Mouse (Mus musculus) embryonic facial prominence, embryonic 15.5 days (tissue): Measurements from ENCODE around the gene Rnase10. TPM values are rescaled to one million over a fixed set of nuclear protein-coding genes. Genes with fewer than 3 reads are reported as not detected.
A peak's percentile ranks its signal among the peaks of the same experiment; 100 is the strongest.
"Not testable (repeated sequence)": the region's sequence is repeated elsewhere in the genome, so short reads cannot be mapped to it uniquely, and the experiment has no call there.

Experiments
- ATAC-seq: fragments of 200-750 bp; cut with Nextera tagmentation; 2 replicates; pipeline ENCODE4 v1.8.0; 2017; ENCODE audit warnings: low read depth, moderate TSS enrichment; ENCODE audit not compliant: insufficient number of reproducible peaks, low FRiP score, low TSS enrichment
- H3K27ac ChIP-seq: fragments of 300-500 bp; sonication (generic); replicated peaks from 2 replicates; pipeline ENCODE4 v1.5.1; 2015; ENCODE audit warnings: mild to moderate bottlenecking, inconsistent platforms
- H3K27me3 ChIP-seq: fragments of 300-500 bp; sonication (generic); 2 replicates; pipeline ENCODE4 v1.6.1; 2015; ENCODE audit warnings: inconsistent platforms
- H3K36me3 ChIP-seq: fragments of 300-500 bp; sonication (generic); 2 replicates; pipeline ENCODE4 v1.6.1; 2015; ENCODE audit warnings: mild to moderate bottlenecking, inconsistent platforms
- H3K4me1 ChIP-seq: fragments of 300-500 bp; sonication (generic); 2 replicates; pipeline ENCODE4 v1.6.1; 2015; ENCODE audit warnings: inconsistent platforms
- H3K4me2 ChIP-seq: fragments of 300-500 bp; sonication (generic); replicated peaks from 2 replicates; pipeline ENCODE4 v1.6.1; 2015; ENCODE audit warnings: mild to moderate bottlenecking, inconsistent platforms
- H3K4me3 ChIP-seq: fragments of 300-500 bp; sonication (generic); replicated peaks from 2 replicates; pipeline ENCODE4 v1.5.1; 2015; ENCODE audit warnings: mild to moderate bottlenecking, inconsistent platforms
- H3K9ac ChIP-seq: fragments of 300-500 bp; sonication (generic); 2 replicates; pipeline ENCODE4 v1.6.1; 2015; ENCODE audit warnings: inconsistent platforms
- H3K9me3 ChIP-seq: fragments of 300-500 bp; sonication (generic); replicated peaks from 2 replicates; pipeline ENCODE4 v1.6.1; 2016; ENCODE audit warnings: inconsistent platforms
- WGBS: fragments of 180-500 bp; shearing (Covaris S2); methylation state at CpG from one replicate; pipeline ENCODE4 v1.1.7; 2015; 5-methylcytosine and 5-hydroxymethylcytosine counted together
- polyA plus RNA-seq: library from polyadenylated mRNA; unstranded; fragments of >200 nt; fragmentation: Nextera tagmentation; extraction: Ambion mirVana; gene quantifications from 2 replicates; pipeline ENCODE4 v1.2.1, GENCODE M21; 2015

Gene Rnase10
- polyA plus RNA-seq = 0.52 and 0.54 TPM in 2 replicates

- no peaks in the 10 kb centered on the region for H3K27me3 ChIP-seq
- 44% methylated on average over 8 of the region's 8 CpGs for WGBS
- H3K27ac ChIP-seq = peak within 1 kb of the TSS; percentile 96
- peak; percentile 80 for ATAC-seq
- no peaks in the 10 kb centered on the region for H3K9me3 ChIP-seq
- no peak within 1 kb of the TSS; the same call in 1 of the 2 replicates for H3K4me2 ChIP-seq
- H3K9ac ChIP-seq = no peak within 1 kb of the TSS
- no peaks in the 10 kb centered on the region for H3K36me3 ChIP-seq
- H3K4me1 ChIP-seq = peaks cover 28% of the 10 kb centered on the region
- no peak within 1 kb of the TSS for H3K4me3 ChIP-seq
Measured at GRCm38 (mm10) chr14:51007152-51007801, at the start of gene Rnase10. Gene Rnase10, plus strand, starts transcription at chr14:51007751.

DNA sequence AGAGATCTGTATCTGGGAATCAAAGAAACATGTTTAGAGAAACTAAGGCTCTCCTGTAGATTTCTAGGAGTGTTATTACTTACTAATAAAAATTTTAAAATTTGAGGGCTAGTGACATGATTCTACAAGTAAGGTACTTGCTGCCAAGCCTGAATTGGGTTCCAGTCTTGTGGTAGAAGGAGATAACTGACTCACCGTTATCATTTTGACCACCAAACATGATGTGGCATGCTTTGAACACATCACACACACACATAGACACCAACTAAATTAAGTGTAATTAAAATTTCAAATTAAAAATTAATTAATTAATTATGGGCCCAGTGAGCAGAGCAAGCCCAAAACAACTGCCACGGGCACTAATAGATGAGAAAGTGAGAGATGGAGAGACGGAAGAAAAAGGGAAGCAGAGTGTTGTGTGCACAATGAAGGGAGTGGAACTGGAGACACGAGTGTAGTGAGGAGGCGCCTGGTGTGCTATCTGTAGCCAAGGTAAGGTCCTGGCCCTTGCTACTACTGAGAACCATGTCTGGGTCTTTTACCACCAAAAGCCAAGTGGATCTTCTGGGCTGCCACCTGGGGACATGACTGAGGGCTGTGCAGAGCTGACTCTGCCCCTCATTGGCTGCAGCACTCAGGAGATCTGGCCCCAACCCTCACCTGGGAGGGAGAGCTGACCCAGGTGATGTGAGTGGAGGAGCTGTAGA is 49.1 kb upstream of the Rnase10 start:
- H3K9me3 ChIP-seq, H3K4me3 ChIP-seq, H3K4me1 ChIP-seq, H3K27ac ChIP-seq, H3K4me2 ChIP-seq, H3K27me3 ChIP-seq, H3K36me3 ChIP-seq, ATAC-seq, H3K9ac ChIP-seq: not testable (repeated sequence)
- WGBS = 84% methylated on average over 5 of the region's 5 CpGs

DNA sequence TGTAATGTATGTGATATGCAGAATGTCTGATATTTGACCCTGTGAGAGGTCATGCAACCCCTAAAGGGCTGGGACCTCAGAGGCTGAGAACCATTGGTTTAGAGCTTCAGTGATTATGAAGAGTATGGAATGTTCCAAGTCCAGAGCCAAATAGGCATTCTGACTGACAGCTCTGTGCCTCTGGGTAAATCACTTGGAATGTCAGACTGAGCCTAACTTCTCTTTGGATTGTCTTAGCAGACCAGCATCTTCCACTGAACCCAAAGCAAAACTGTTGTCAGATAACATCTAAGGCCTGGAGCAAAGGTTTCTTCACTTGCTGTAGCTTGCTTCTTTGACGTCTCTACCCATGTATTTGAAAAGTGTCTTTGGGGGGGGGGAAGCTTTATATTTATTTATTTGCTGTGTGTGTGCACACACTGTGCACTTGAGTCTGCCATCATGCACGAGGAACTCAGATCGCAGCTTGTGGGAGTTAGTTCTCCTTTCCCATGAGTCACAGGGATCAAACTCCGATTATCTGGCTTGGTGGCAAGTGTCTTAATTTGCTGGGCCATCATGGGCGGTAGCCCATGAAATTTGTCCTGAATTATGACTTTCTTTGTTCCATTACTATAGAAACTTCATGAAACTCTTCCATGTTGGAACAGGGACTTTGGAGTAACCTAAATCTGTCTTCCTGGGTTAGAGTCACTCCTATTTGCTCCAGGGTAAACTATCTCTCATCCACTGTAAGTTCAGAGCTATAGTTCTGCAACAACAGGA is 39.2 kb upstream of the Rnase10 start:
- H3K9me3 ChIP-seq = no peaks in the 10 kb centered on the region
- no peak overlapping the region for H3K9ac ChIP-seq
- no peak overlapping the region for H3K27ac ChIP-seq
- ATAC-seq = no peak
- H3K27me3 ChIP-seq = no peaks in the 10 kb centered on the region
- 72% methylated on average over 5 of the region's 5 CpGs for WGBS
- H3K4me1 ChIP-seq = 0 out of 2 replicates have a peak, but pooled peaks cover 5% of the 10 kb centered on the region
- no peak overlapping the region for H3K4me3 ChIP-seq
- no peak overlapping the region for H3K4me2 ChIP-seq
- H3K36me3 ChIP-seq = no peaks in the 10 kb centered on the region

- H3K27me3 ChIP-seq = no peaks in the 10 kb centered on the region
- no peak overlapping the region for H3K4me2 ChIP-seq
- 9% methylated on average over 1 of the region's 1 CpGs for WGBS
- H3K36me3 ChIP-seq = no peaks in the 10 kb centered on the region
- no peak overlapping the region for H3K27ac ChIP-seq
- H3K9ac ChIP-seq = no peak overlapping the region
- H3K9me3 ChIP-seq = no peaks in the 10 kb centered on the region
- no peak overlapping the region for H3K4me3 ChIP-seq
- no peak for ATAC-seq
- H3K4me1 ChIP-seq = 0 out of 2 replicates have a peak, but pooled peaks cover 5% of the 10 kb centered on the region
Measured at GRCm38 (mm10) chr14:50969041-50969440, 38.5 kb upstream of the Rnase10 start.

- Histone ChIP-seq H3K4me3 (no peak overlapping the region), H3K9ac (no peak overlapping the region), H3K36me3 (no peaks in the 10 kb centered on the region), H3K9me3 (no peaks in the 10 kb centered on the region), H3K27ac (no peak overlapping the region; the same call in 1 of the 2 replicates), H3K27me3 (no peaks in the 10 kb centered on the region), H3K4me1 (0 out of 2 replicates have a peak, but pooled peaks cover 5% of the 10 kb centered on the region), H3K4me2 (no peak overlapping the region)
- WGBS = 35% methylated on average over 12 of the region's 12 CpGs
- ATAC-seq = no peak
Measured at GRCm38 (mm10) chr14:50969558-50970544, 37.7 kb upstream of the Rnase10 start.

GRCm38 (mm10) chr14:50970822-50971221 is 36.7 kb upstream of the Rnase10 start:
- no peaks in the 10 kb centered on the region for H3K36me3 ChIP-seq
- H3K9me3 ChIP-seq = no peaks in the 10 kb centered on the region
- no peaks in the 10 kb centered on the region for H3K27me3 ChIP-seq
- H3K9ac ChIP-seq = no peak overlapping the region
- H3K4me3 ChIP-seq = no peak overlapping the region
- 58% methylated on average over 1 of the region's 1 CpGs for WGBS
- H3K4me2 ChIP-seq = no peak overlapping the region
- no peak for ATAC-seq
- no peak overlapping the region for H3K27ac ChIP-seq
- H3K4me1 ChIP-seq = 0 out of 2 replicates have a peak, but pooled peaks cover 5% of the 10 kb centered on the region

DNA sequence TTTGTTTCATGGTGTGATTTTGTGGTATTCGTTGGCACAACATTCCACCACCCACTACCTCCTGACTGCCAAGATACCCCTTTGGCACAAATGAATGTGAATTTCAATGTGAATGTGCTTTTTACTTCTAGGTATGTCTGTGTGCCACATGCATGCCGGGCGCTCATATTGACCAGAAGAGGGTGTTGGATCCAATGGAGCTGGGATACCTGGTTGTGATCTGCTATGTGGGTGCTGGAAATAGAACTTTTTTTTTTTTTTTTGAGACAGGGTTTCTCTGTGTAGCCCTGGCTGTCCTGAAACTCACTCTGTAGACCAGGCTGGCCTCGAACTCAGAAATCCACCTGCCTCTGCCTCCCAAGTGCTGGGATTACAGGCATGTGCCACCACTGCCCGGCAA is 34.5 kb upstream of the Rnase10 start:
- H3K4me1 ChIP-seq = peaks cover 11% of the 10 kb centered on the region; the same call in 1 of the 2 replicates
- not testable (repeated sequence) for H3K27ac ChIP-seq, H3K9me3 ChIP-seq, ATAC-seq, H3K4me3 ChIP-seq, H3K36me3 ChIP-seq, H3K9ac ChIP-seq, H3K27me3 ChIP-seq, H3K4me2 ChIP-seq
- 89% methylated on average over 5 of the region's 5 CpGs for WGBS

GRCm38 (mm10) chr14:50973700-50974099 is 33.9 kb upstream of the Rnase10 start:
- Histone ChIP-seq H3K36me3 (no peaks in the 10 kb centered on the region), H3K27ac (no peak overlapping the region), H3K27me3 (no peaks in the 10 kb centered on the region), H3K9me3 (no peaks in the 10 kb centered on the region), H3K4me2 (no peak overlapping the region), H3K9ac (no peak overlapping the region), H3K4me1 (peaks cover 11% of the 10 kb centered on the region; the same call in 1 of the 2 replicates), H3K4me3 (no peak overlapping the region)
- ATAC-seq = no peak
- 28% methylated on average over 4 of the region's 4 CpGs for WGBS

- H3K4me3 ChIP-seq = no peak overlapping the region
- no peak for ATAC-seq
- no peaks in the 10 kb centered on the region for H3K36me3 ChIP-seq
- no peaks in the 10 kb centered on the region for H3K27me3 ChIP-seq
- no peak overlapping the region for H3K9ac ChIP-seq
- peaks cover 6% of the 10 kb centered on the region; the same call in 1 of the 2 replicates for H3K4me1 ChIP-seq
- H3K27ac ChIP-seq = no peak overlapping the region
- no peaks in the 10 kb centered on the region for H3K9me3 ChIP-seq
- H3K4me2 ChIP-seq = no peak overlapping the region
- WGBS = 58% methylated on average over 5 of the region's 5 CpGs
Measured at GRCm38 (mm10) chr14:50975001-50975400, 32.5 kb upstream of the Rnase10 start.

DNA sequence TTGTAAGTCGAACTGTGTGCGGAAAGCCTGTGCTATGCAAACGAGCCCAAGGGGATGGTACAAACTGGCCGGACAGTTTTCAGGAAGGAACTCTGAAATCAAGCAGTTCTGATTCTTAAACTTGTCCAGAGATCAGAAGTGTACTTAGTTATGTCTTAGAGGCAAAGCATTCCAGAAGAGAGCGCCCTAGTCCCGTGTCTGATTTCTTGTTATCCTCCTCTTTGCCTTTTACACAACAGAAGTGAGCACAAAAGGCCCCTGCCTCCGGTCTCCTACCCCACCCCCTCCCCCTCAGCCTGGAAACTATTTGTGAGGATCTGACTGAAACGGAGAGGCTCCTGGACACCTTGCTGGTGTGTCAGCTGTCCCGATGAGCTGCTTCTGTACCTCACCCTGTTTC is 30.9 kb upstream of the Rnase10 start:
- no peak for ATAC-seq
- Histone ChIP-seq H3K9me3 (no peaks in the 10 kb centered on the region), H3K27ac (no peak overlapping the region), H3K27me3 (no peaks in the 10 kb centered on the region), H3K9ac (no peak overlapping the region), H3K36me3 (no peaks in the 10 kb centered on the region), H3K4me1 (peaks cover 6% of the 10 kb centered on the region; the same call in 1 of the 2 replicates), H3K4me3 (no peak overlapping the region), H3K4me2 (peak overlapping the region; percentile 21)
- 12% methylated on average over 9 of the region's 9 CpGs for WGBS
